Mouse (Mus musculus): ENCODE data around the gene Psme2b.
"Not testable (repeated sequence)": the region's sequence is repeated elsewhere in the genome, so short reads cannot be mapped to it uniquely, and the experiment has no call there.

Gene Psme2b

GRCm38 (mm10) chr11:48946090-48946489 is at the start of gene Psme2b:
TSS of gene Psme2b (minus strand) at chr11:48946190.
- DNase-seq = not testable (repeated sequence)

GRCm38 (mm10) chr11:48994018-48994417 is 48.0 kb upstream of the Psme2b start, which contains the start of gene Tgtp1:
TSS of gene Tgtp1 (minus strand) at chr11:48994172.
- not testable (repeated sequence) for DNase-seq

- not testable (repeated sequence) for DNase-seq
These were observed 47.3 kb upstream of the Psme2b start for GRCm38 (mm10) chr11:48993296-48993695.

DNA sequence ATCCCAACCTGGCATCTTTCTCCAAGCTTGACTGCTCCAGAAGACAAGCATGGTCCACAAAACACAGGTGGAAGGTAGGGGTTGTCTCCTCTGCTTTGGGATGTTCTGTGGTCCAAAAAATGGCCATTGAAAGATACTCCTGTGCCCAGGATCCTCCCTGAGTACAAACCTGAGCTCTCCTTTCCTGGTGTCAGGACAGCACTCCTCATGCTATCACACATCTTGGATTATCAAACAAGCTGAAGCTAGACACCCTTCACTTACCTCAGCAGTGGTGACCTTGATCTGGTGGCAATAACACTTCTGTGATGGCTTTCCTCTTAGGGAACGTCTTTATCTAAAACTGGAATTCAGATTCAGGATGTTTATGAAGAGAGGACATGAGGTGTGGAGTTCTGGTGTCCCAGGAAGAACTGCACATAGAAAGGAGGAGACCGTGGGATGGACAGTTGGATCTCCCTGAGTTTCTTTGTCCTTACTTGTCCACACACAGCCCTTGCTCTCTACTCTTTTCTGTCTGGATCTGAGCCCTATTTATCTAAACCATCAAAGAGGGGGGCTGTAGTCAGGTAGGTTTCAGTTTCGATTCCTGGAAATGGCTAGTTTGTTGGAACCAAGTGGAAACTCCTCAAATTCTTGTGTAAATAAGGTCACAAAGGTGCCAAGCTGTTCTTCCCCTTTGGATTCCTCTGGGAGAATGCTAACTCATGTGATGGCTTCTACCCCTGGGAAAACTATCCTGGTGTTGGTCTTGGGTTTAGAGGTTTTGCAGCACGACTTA is 45.9 kb upstream of the Psme2b start, which contains the start of gene Gm12185:
Gene Gm12185, minus strand, starts transcription at position 487 of the 781 bp plus-strand sequence.
- DNase-seq = not testable (repeated sequence)

- DNase-seq = not testable (repeated sequence)
These were observed 44.0 kb upstream of the Psme2b start for GRCm38 (mm10) chr11:48989981-48990380.

DNA sequence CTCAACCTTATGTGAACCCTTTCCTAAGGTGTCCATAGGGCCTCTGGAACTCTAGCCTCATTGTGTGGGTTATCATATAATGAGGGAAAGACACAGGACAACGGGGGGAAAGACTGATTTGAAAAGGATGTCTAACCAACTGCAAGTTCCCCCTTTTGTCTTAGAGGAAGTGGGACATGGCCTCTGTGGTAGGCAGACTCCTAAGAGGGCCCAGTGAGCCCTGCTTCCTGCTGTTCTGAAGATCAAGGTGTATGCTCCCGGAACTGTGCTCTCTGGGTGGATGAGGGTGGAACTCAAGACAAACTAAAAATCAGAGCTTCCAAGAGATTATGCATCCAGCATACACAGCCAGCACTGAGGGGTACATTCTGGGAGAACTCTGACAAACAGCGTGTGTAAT is 42.2 kb upstream of the Psme2b start:
- DNase-seq = not testable (repeated sequence)

DNA sequence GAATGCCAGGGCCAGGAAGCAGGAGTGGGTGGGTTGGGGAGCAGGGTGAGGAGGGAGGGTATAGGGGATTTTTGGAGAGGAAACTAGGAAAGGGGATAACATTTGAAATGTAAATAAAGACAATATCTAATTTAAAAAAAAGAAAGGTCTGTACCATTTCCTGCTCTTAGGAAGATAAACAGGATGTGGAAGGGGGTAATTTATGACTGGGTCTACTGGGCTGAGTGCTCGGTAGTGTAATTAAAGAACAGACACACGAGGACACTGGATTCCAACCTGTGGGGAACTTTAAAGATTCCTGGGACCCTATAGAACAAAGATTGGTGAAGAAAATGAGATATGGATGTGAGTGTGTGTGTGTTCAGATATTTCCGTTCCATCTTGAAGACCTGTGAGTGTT is 36.9 kb upstream of the Psme2b start:
- DNase-seq = not testable (repeated sequence)

DNA sequence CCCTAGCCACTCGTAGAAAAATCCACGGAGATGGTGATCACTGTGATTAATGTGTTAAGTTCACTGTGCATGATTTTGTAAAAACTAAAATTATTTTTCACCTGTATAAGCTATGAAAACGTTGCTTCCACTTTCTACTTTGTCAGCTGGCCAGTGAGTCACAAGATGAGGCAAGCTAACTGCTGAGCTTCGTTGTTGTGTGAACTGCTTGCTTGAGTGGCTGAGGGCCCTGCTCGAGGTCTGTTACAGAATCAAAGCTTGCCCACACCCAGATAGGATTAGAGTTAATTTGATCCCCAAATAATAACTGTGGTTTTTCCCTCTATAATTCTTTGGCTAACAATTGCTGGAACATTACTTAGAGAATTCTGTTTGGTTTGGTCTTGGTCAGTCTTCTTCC is 34.1 kb upstream of the Psme2b start:
- DNase-seq = not testable (repeated sequence)

DNA sequence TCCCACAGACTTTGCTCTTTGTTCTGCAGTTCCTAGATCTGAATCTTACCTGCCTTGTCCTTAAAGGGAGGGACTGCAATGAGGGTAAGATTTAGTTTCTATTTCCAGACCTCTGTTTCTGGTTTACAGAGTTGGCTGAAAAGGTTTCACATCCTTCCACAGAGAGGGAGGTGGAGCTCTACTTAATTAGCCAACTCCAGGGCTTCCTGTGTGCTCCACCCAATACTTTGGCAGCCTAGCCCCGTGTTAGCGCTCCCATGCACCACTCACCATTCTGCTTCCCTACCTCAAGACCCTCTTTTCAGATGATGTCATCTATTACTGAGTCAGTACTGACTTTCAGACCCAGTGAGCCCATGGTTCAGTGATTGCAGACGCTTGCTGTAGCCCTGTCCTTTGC is 33.3 kb upstream of the Psme2b start, which contains the start of gene 9930111J21Rik1:
Gene 9930111J21Rik1, minus strand, starts transcription at position 148 of the 400 bp plus-strand sequence.
- not testable (repeated sequence) for DNase-seq

DNA sequence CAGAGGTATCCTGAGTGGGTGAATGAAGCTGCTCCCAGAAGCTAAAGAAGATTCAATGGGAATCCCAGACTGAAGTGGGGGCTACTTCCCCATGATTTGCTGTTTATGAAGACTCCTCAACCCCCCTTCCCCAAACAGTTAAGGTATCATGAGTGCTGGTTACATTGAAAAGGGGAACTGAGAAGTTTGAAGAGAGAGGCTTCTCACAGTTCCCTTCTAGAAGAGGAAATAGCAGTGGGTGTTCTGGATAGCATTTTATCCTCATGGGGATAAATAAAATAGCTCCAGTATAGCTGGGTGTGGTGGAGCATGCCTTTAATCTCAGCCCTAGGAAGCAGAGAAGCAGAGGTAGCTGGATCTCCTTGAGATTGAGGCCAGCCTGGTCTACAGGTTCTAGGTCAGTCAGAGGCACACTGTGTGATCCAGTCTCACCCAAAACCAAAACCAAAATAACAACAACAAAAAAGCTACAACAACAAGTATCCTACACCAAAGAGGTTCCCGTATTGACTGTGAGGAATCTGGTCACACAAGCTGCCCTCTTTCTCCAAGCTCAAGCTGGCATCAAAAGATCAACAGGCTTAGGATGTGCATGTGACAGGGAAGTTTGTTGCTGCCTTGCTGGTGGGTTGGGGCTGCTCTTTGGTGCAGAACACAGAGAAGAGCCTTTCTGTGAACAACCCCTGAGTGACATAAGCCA is 32.4 kb upstream of the Psme2b start, which contains the start of gene Olfr56:
Gene Olfr56, plus strand, starts transcription at position 650 of the 700 bp plus-strand sequence.
- DNase-seq = not testable (repeated sequence)

DNA sequence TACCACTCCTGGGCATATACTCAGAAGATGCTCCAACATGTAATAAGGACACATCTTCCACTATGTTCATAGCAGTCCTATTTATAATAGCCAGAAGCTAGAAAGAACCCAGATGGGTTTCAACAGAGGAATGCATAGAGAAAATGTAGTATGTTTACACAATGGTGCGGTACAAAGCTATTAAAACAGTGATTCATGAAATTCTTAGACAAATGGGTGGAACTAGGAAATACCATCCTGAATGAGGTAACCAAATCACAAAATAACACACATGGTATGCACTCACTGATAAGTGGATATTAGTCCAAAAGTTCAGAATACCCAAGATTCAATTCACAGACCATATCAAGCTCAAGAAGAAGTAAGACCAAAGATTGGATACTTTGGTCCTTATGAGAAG is 28.7 kb upstream of the Psme2b start:
- not testable (repeated sequence) for DNase-seq

- DNase-seq = not testable (repeated sequence)
These were observed 6.7 kb downstream of the Psme2b start for GRCm38 (mm10) chr11:48939286-48939685.

DNA sequence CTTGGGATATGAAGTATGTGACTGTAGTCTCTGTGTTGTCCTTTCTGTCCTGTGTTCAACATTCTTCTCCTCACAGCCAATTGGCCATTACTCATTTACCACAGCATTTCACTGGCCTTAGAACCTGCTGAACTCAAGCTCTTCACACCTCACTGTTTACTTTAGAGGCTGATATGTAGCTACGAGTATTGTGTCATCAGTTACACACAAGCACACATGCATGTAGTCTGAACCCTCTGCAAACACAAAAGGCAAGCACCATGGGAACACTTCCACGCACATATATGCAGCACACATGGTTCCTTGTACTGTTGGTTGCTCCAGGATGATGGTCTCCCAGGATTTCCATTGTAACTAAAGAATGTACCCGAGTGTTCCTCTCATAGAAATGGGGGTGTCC is 10.7 kb downstream of the Psme2b start:
- not testable (repeated sequence) for DNase-seq

DNA sequence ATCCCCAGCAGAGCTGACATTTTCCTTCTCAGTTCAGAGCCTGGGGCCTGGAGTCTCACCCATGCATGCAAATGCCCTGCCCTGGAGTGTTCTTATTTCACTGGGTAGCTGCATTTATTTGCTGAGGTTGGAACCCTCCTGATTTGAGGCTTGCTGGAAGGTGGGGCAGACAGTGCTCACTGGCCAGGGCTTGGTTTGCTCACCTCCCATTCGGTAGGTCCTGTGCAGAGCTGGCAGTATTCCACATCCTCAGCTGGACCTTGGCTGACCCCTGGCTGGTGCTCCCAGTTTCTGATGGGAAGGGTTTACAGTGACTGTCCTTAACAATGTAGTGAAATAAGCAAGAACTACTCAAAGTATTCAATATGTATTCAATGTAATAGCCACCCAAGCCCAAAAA is 12.1 kb downstream of the Psme2b start:
- not testable (repeated sequence) for DNase-seq

DNA sequence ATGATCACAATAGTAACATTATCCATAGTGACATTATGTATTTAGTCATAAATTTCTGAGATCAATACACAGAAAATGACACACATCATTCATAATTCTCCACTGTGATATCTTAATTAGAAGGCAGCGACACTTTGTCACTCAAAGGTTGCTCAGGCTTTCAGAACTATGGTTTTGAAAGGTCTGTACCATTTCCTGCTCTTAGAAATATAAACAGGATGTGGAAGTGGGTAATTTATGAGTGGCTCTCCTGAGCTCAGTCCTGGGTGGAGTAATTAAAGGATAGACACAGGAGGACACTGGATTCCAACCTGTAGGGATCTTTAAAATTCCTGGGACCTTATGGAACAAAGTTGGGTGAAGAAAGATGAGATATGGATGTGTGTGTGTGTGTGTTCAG is 12.6 kb downstream of the Psme2b start:
- DNase-seq = not testable (repeated sequence)

- not testable (repeated sequence) for DNase-seq
These were observed 17.9 kb downstream of the Psme2b start for GRCm38 (mm10) chr11:48928068-48928467.

DNA sequence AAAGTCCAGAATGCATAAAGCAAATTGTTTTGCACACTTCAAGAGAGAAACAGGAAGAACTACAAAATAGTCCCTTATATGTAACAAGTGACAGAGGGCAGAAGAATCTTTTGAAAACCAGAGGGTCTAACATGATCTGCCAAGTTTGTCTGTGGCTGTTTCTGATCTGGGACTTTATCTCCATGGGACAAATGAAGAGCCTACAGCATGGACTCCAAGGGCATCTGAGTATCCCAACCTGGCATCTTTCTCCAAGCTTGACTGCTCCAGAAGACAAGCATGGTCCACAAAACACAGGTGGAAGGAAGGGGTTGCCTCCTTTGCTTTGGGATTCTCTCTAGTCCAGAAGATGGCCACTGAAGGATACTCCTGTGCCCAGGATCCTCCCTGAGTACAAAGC is 19.6 kb downstream of the Psme2b start:
- DNase-seq = not testable (repeated sequence)

- DNase-seq = not testable (repeated sequence)
These were observed 22.2 kb downstream of the Psme2b start for GRCm38 (mm10) chr11:48923818-48924217.

DNA sequence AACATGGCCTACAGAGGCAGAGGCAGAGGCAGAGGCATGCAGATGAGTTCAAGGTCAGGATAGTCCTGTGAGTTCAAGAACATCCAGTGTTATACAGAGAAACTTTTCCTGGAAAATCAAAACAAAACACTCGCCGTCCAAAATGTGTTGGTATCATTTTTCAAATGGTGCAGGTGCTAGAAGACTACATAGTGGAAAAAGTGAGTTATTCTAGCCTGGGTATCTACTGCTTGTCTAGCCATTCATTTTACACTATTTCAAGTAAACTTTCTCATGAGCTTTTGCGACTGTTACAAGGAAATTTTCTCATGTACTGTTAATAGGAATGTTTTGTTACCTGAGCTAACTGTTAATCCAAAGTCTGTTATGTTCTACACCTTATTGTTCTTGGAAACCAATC is 27.6 kb downstream of the Psme2b start:
- DNase-seq = no peak

GRCm38 (mm10) chr11:48913611-48914010 is 32.4 kb downstream of the Psme2b start:
- DNase-seq = no peak

DNA sequence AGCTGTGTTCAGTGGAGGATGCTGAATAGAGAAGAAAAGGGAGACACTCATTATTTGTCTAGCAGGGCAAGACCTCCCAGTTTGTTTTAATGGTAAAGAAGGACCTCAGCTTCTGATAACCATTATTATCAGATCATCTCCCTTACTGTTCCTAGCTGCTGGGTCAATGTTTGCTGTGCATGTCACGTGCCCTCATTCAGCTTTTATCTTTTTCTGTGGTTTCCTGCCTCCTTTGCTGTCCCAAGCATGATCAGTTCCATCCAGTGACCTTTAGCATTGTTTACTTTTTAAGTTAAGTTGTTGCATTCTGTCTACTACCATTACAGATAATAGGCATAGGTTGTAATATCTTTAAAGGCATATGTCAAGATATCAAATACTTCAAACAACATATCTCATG is 37.5 kb downstream of the Psme2b start:
- DNase-seq = no peak

DNA sequence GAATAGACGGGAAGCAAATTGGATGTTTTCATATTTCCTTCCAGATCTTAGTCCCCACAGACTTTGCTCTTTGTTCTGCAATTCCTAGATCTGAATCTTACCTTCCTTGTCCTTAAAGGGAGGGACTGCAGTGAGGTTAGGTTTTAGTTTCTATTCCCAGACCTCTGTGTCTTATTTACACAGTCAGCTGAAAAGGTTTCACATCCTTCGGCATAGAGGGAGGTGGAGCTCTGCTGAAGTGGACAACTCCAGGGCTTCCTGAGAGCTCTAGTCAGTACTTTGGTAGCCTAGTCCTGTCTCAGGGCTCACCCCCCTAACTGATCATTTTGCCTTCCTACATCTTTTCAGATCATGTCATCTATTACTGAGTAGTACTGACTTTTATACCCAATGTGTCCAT is 44.0 kb downstream of the Psme2b start, which contains the start of gene Gm5431:
Gene Gm5431, minus strand, starts transcription at position 194 of the 400 bp plus-strand sequence.
- no peak for DNase-seq

DNA sequence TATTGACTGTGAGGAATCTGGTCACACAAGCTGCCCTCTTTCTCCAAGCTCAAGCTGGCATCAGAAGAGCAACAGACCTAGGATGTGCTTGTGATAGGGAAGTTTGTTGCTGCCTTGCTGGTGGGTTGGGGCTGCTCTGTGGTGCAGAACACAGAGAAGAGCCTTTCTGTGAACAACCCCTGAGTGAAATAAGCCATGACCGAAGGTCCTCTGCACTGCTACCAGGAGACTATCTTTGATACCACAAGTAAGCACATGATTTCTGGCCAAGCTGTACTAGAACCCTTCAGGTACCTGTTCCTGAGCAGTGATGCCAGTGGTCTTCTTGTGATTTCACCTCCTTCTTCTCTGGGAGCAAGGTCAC is 44.4 kb downstream of the Psme2b start:
- DNase-seq = not testable (repeated sequence)
